Mouse (Mus musculus) midbrain, embryonic 14.5 days (tissue): ENCODE measurements around the gene Nupr1. TPM values are rescaled to one million over a fixed set of nuclear protein-coding genes. Genes with fewer than 3 reads are reported as not detected.

Source experiments
- ATAC-seq: fragments of 200-750 bp; cut with Nextera tagmentation; 2 replicates; pipeline ENCODE4 v1.8.0; 2017; ENCODE audit warnings: moderate number of reproducible peaks, moderate library complexity; ENCODE audit not compliant: low FRiP score, low TSS enrichment
- DNase-seq: peaks from one replicate; pipeline ENCODE4 v3.0.0-alpha.2; 2015
- H3K27ac ChIP-seq: fragments of 300-500 bp; sonication (generic); replicated peaks from 2 replicates; pipeline ENCODE4 v1.5.1; 2014; ENCODE audit warnings: mild to moderate bottlenecking, low read depth, low read length, moderate library complexity
- H3K27me3 ChIP-seq: fragments of 300-500 bp; sonication (generic); 2 replicates; pipeline ENCODE4 v1.6.1; 2014; ENCODE audit warnings: low read length, control low read depth, mixed read lengths; ENCODE audit not compliant: control insufficient read depth, insufficient read depth
- H3K36me3 ChIP-seq: fragments of 300-500 bp; sonication (generic); 2 replicates; pipeline ENCODE4 v1.6.1; 2014; ENCODE audit warnings: low read length, control low read depth; ENCODE audit not compliant: control insufficient read depth, insufficient read depth
- H3K4me1 ChIP-seq: fragments of 300-500 bp; sonication (generic); 2 replicates; pipeline ENCODE4 v1.6.1; 2014; ENCODE audit warnings: mild to moderate bottlenecking, antibody characterized with exemption, low read length, control low read depth; ENCODE audit not compliant: control insufficient read depth, insufficient read depth
- H3K4me2 ChIP-seq: fragments of 300-500 bp; sonication (generic); 2 replicates; pipeline ENCODE4 v1.6.1; 2014; ENCODE audit warnings: mild to moderate bottlenecking, low read length, moderate library complexity
- H3K4me3 ChIP-seq: fragments of 300-500 bp; sonication (generic); replicated peaks from 2 replicates; pipeline ENCODE4 v1.5.1; 2014; ENCODE audit warnings: low read depth, low read length
- H3K9ac ChIP-seq: fragments of 300-500 bp; sonication (generic); replicated peaks from 2 replicates; pipeline ENCODE4 v1.6.1; 2014; ENCODE audit warnings: mild to moderate bottlenecking, low read length, moderate library complexity
- H3K9me3 ChIP-seq: fragments of 300-500 bp; sonication (generic); 2 replicates; pipeline ENCODE4 v1.6.1; 2016; ENCODE audit warnings: low read length, control low read depth, mixed read lengths; ENCODE audit not compliant: control insufficient read depth
- WGBS: fragments of 180-500 bp; shearing (Covaris S2); extraction: QIAGEN DNeasy Blood & Tissue Kit; methylation state at CpG from one replicate; pipeline ENCODE4 v1.1.7; 2014; 5-methylcytosine and 5-hydroxymethylcytosine counted together
- polyA plus RNA-seq: library from polyadenylated mRNA; unstranded; fragments of >200 nt; fragmentation: Nextera tagmentation; extraction: Ambion mirVana; gene quantifications from 2 replicates; pipeline ENCODE4 v1.2.1, GENCODE M21; 2014

Nupr1 gene
- polyA plus RNA-seq, 1 experiment from 2014 or later: 5.8 TPM

DNA sequence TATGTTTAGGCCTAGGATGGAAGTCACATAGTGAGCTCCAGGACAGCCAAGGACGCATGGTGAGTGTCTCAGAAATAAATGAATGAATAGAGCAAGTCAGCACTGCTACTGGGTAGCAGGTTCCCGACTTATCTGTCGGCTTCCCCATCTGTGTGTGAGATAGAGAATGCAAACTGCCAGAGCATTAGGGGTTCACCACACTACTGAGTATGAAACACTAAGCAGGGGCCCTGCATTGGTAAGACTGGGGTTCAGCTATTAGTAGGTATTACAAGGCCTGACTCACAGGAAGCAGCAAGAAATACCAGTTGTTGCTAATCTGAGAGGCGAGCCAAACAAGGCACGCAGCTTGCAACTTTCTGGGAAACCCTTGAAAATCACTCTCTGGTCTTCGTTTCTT lies 31.7 kb downstream of the Nupr1 start:
- H3K27me3 ChIP-seq: no peaks in the 10 kb centered on the region
- no peaks in the 10 kb centered on the region for H3K36me3 ChIP-seq
- no peak overlapping the region for H3K4me2 ChIP-seq
- H3K27ac ChIP-seq: no peak overlapping the region
- DNase-seq (no peak), ATAC-seq (no peak)
- no peak overlapping the region for H3K4me3 ChIP-seq
- no peaks in the 10 kb centered on the region for H3K4me1 ChIP-seq
- 83% methylated on average over 6 of the region's 6 CpGs for WGBS
- H3K9ac ChIP-seq: no peak overlapping the region
- H3K9me3 ChIP-seq: no peaks in the 10 kb centered on the region

DNA sequence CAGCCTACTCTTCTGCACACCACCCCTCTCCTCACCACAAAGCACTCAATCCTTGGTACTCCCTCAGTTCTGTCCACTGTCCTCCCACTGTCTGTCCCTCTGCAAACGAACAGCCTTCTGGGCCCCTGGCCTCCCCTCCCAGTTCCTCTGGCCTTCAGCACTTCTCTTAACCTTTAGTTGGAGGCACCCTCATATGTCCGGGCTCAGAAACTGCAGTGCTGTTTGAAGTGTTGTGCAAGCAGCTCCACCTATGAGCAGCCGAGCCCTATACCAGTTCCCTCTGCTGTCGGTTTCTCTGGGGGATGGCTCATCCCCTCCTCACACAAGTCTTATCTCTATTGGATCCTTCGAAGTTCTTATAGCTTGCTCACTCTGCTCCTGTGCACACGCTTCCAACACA lies 34.2 kb downstream of the Nupr1 start:
- Histone ChIP-seq H3K4me1 (no peaks in the 10 kb centered on the region), H3K9ac (no peak overlapping the region), H3K27me3 (no peaks in the 10 kb centered on the region), H3K27ac (no peak overlapping the region), H3K9me3 (no peaks in the 10 kb centered on the region), H3K4me2 (no peak overlapping the region), H3K36me3 (no peaks in the 10 kb centered on the region), H3K4me3 (no peak overlapping the region)
- ATAC-seq: no peak
- DNase-seq: no peak
- WGBS: 70% methylated on average over 6 of the region's 6 CpGs

DNA sequence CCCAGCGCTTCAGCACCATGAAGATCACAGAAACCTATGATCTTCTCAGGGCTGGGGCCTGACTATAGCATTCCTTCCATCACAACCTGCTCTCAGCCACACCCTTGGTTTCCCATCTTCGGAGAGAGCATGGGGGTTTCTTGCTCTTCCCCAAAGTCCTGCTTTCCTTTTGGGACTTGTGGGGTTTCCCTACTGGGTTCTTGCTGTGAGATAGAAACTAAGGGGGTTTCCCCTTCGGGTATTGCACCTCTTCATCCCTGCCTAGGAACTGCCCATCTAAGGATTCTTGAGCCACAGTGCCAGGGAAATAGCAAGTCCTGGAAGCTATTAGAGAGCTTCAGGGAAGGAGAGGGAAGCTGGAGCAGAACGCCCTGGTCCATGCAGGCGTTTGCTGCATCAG lies 34.8 kb downstream of the Nupr1 start:
- Histone ChIP-seq H3K36me3 (no peaks in the 10 kb centered on the region), H3K27ac (no peak overlapping the region), H3K4me3 (no peak overlapping the region), H3K9ac (no peak overlapping the region), H3K4me2 (no peak overlapping the region), H3K27me3 (no peaks in the 10 kb centered on the region), H3K4me1 (no peaks in the 10 kb centered on the region), H3K9me3 (no peaks in the 10 kb centered on the region)
- DNase-seq: no peak
- WGBS: 81% methylated on average over 5 of the region's 5 CpGs
- no peak for ATAC-seq

DNA sequence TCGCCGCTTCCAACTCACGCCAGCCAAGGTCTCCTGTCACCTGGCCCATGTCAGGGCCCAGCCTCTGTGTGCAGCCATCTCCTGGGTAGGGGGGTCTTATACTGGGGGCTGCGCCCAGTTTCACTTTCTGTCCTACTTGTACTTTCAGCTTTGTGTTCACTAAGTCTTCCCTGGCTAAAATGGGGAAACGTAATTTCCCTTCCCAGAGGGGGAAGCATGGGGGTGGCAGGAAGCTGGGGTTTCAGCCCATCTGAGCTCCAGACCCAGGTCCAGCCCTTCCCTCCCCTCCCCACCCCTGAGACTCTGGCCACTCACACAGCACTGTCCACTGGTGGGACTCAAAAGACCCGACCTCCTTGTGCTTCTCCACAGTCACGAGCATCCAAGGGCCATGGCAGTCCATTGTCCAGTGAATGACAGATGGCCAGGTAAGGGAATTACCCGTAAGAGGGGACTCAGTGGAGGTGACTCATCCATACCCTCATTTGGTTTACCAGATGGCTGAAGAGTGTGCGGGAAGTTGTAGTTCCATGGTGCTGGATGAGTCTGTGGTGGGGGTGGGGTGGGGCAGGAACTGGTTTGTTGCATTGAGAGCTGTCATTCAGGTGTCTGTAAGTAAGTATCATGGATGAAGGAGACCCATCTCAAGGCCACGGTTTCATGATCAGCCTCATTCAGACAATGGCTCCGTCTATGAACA lies 35.6 kb downstream of the Nupr1 start, which contains the start of gene Il27:
Gene Il27 (minus strand): TSS at position 80 of the 700 bp plus-strand sequence.
- DNase-seq (no peak), ATAC-seq (no peak)
- Histone ChIP-seq H3K27ac (no peak within 1 kb of the TSS), H3K4me3 (no peak within 1 kb of the TSS), H3K9ac (no peak within 1 kb of the TSS), H3K36me3 (no peaks in the 10 kb centered on the region), H3K9me3 (no peaks in the 10 kb centered on the region), H3K4me2 (no peak within 1 kb of the TSS), H3K27me3 (no peaks in the 10 kb centered on the region), H3K4me1 (no peaks in the 10 kb centered on the region)
- 79% methylated on average over 11 of the region's 11 CpGs for WGBS

DNA sequence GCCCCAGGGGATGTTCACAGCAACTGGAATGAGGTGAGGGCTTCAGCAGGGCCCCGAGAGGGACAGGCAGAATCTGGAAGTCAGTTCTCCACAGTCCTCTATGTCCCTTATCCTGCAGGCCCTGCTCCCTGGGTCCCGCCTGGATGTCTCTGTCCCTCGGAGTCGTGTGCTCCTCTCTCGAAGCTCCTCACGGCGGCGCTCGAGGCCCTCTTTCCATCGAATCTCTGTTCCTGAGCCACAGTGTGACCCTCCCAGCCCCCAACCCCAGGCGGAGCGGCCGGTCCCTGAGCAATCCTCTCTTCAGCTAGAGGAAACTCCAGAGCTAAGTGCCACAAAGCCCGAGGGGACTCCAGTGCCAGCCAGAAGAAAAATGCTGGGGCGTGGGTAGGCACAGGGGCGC lies 42.9 kb downstream of the Nupr1 start:
- peak overlapping the region; percentile 16; the same call in 1 of the 2 replicates for H3K9ac ChIP-seq
- ATAC-seq (no peak), DNase-seq (peak; percentile 65)
- no peak overlapping the region for H3K4me3 ChIP-seq
- WGBS: 4% methylated on average over 16 of the region's 16 CpGs
- peak overlapping the region; percentile 35; the same call in 1 of the 2 replicates for H3K4me2 ChIP-seq
- H3K36me3 ChIP-seq: no peaks in the 10 kb centered on the region
- no peaks in the 10 kb centered on the region for H3K9me3 ChIP-seq
- H3K27ac ChIP-seq: no peak overlapping the region
- peaks cover 3% of the 10 kb centered on the region; the same call in 1 of the 2 replicates for H3K4me1 ChIP-seq
- no peaks in the 10 kb centered on the region for H3K27me3 ChIP-seq

DNA sequence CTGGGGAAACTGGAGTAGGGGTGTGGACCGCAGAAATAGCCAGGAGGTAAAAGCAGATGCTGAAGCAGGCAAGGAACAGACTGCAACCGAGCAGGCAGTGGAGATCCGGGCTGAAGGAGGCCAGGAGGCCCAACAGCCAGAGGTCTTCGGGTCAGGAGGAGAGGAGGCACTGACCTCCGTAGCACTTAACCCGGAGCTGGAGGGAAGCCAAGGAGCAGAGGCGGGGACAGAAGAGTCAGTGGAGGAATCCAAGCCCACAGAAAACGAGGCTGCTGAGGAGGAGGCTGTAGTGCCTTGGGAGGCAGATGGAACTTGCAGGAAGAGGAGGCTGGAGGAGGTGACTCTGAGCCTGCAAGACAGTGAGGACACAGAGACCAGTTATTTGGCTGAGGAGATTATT lies 43.8 kb downstream of the Nupr1 start:
- Histone ChIP-seq H3K9ac (no peak overlapping the region), H3K36me3 (no peaks in the 10 kb centered on the region), H3K27me3 (no peaks in the 10 kb centered on the region), H3K4me2 (no peak overlapping the region), H3K4me3 (no peak overlapping the region), H3K9me3 (no peaks in the 10 kb centered on the region), H3K27ac (no peak overlapping the region), H3K4me1 (peaks cover 7% of the 10 kb centered on the region; the same call in 1 of the 2 replicates)
- DNase-seq: no peak
- 76% methylated on average over 8 of the region's 8 CpGs for WGBS
- ATAC-seq: no peak

DNA sequence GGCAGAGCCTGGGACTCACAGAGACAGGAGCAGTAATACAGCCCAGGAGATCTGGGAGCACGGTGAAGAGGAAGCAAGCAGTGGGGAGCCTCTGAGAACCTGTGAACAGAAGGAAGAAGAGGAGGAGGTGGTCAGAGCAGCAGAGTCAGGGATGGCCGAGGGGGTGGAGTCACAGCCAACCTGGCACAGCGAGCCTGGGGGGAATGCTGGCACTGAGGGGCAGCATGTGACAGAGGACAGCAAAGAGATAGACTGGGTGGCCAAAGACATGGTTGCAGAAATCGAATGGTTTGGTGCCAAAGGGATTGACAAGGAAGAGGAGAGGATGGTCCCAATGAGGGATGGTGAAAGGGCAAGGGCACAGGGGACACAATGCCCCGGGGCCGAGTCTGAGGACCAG lies 44.9 kb downstream of the Nupr1 start, which contains the start of gene Cln3:
Gene Cln3 (minus strand): TSS at position 101 of the 400 bp plus-strand sequence.
- ATAC-seq: no peak
- Histone ChIP-seq H3K9me3 (no peaks in the 10 kb centered on the region), H3K36me3 (no peaks in the 10 kb centered on the region), H3K4me2 (no peak within 1 kb of the TSS), H3K27ac (no peak within 1 kb of the TSS), H3K4me1 (peaks cover 10% of the 10 kb centered on the region; the same call in 1 of the 2 replicates), H3K9ac (no peak within 1 kb of the TSS), H3K27me3 (no peaks in the 10 kb centered on the region), H3K4me3 (no peak within 1 kb of the TSS)
- DNase-seq: no peak
- 76% methylated on average over 6 of the region's 6 CpGs for WGBS

DNA sequence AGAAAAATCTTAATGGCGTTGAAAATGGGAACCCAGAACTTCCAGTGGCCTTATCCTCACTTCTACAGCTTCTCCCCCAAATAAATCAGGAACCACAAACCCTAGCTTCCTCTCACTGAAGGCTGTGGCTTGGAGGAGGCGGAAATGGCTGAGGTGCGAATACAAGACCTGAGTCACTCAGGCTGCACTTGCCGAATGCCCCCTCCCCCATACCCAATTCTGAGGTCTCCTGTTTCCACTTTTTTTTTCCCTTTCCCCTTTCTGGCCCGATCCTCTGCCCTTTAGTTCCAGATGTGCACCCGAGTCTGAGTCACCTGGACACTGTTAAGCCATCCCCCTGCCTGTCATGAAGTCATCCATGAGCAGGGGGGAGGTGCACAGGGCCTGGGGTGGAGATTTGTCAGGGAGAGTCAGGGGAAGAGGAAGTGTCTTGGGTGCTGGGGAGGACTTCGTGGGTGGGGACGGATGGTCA lies 46.1 kb downstream of the Nupr1 start, which contains the start of gene Apobr:
Gene Apobr (plus strand): TSS at position 437 of the 472 bp plus-strand sequence.
- ATAC-seq (no peak), DNase-seq (no peak)
- WGBS: 85% methylated on average over 8 of the region's 8 CpGs
- Histone ChIP-seq H3K4me1 (peaks cover 10% of the 10 kb centered on the region; the same call in 1 of the 2 replicates), H3K9ac (no peak within 1 kb of the TSS), H3K27me3 (no peaks in the 10 kb centered on the region), H3K9me3 (no peaks in the 10 kb centered on the region), H3K4me2 (peak within 1 kb of the TSS; percentile 89), H3K27ac (no peak within 1 kb of the TSS), H3K36me3 (no peaks in the 10 kb centered on the region), H3K4me3 (peak within 1 kb of the TSS; percentile 62; the same call in 1 of the 2 replicates)

DNA sequence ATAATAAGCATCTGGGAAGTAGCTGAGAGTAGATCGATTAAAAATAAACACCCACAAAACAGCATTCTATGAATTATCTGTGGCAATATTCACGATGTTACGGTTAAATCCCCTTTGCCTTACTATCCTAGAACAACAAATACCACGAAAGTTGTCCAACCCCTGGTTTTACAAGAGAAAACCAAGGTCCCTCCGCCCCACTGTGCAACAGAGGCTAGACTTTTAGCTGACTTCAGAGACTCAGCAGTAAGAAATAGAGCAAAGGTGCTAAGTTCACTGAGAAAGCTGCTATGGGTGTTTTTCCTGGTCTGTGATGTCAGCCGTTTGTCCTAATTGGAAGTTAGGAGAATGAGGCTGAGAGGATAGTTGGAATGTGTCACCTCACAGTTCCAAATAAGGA lies 46.9 kb downstream of the Nupr1 start:
- H3K9me3 ChIP-seq: no peaks in the 10 kb centered on the region
- peaks cover 3% of the 10 kb centered on the region for H3K36me3 ChIP-seq
- H3K27me3 ChIP-seq: no peaks in the 10 kb centered on the region
- DNase-seq (peak; percentile 5), ATAC-seq (no peak)
- peak overlapping the region; percentile 62 for H3K4me3 ChIP-seq
- peak overlapping the region; percentile 89 for H3K4me2 ChIP-seq
- WGBS: 64% methylated on average over 6 of the region's 6 CpGs
- H3K27ac ChIP-seq: no peak overlapping the region; the same call in 1 of the 2 replicates
- H3K9ac ChIP-seq: no peak overlapping the region
- peaks cover 10% of the 10 kb centered on the region; the same call in 1 of the 2 replicates for H3K4me1 ChIP-seq
